Mouse (Mus musculus): Measurements from ENCODE around the gene Gpr87.

DNA sequence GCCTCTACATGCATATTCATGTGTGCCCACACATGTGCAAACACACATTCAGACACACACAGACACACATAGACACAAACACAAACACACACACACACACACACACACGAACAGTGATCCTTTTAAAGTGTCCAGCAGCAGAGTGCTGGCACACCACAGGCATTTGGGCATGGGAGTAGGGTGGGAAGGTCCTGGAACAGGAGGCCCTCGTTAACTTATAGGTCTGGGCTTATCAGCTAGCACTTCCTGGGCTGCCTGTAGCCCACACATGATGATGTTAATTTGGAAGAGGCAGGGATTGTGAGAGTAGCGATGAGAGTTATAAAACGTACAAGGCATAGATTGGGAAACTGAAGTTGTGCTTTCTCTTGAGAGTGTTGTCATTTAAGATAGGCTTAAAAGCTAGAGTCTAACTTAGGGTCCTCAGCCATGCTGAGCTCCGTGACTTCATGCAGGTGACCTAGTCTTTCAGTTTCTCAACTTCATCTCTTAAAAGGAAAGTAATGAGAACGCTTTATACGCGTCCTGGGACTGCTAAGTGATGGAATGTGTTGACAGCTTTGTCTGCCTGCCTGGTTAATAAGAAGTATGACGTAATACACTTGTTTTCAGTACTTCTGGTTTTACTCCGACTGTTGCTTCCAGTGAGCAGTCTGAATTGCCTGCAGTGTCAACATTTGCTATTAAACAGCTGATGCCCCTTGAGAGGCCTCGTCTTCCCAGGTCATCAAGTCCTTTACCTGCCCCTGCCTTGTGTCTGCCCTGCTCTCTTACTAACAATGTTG, 10.0 kb upstream of the Gpr87 start:
- TF ChIP-seq MYOG (IDR thresholded peaks at IDR 0.05; ENCODE audit: control insufficient read depth, extremely low read depth, insufficient read length) (no peak), CTCF (IDR thresholded peaks at IDR 0.05; ENCODE audit: control insufficient read depth, insufficient read depth, insufficient read length) (no peak)

Data from C2C12 (cell line).